Mouse (Mus musculus): Measurements from ENCODE around the gene Hs2st1. TPM values are rescaled to one million over a fixed set of nuclear protein-coding genes. Genes with fewer than 3 reads are reported as not detected.
"Not testable (repeated sequence)": the region's sequence is repeated elsewhere in the genome, so short reads cannot be mapped to it uniquely, and the experiment has no call there.

Hs2st1 gene
- polyA plus RNA-seq, 1 experiment from 2014 or later = 10.2 TPM

DNA sequence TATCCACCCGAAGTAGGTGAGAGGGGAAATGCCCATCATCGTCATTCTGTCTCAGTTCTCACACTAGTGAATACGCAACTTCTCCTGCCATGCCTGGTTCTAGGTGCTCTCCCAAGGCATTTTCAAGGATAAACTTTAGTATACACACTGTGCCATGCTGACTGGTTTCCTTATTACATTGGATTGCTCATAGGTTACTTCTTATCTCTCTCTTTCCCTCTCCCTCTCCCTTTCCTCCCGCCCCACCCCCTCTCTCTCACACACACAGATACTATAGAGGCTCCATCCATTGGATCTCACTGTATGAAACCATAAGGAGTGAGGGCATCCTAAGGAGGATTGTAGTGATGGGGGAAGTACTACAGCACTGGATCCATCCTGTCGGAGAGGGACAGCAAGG, 38.1 kb upstream of the Hs2st1 start:
- Histone ChIP-seq H3K27ac (ENCODE audit: low read length) (no peak overlapping the region), H3K9ac (replicated peaks; ENCODE audit: low read length) (no peak overlapping the region), H3K4me2 (replicated peaks; ENCODE audit: low read depth, low read length) (no peak overlapping the region), H3K4me1 (ENCODE audit: insufficient read depth, low read length) (peaks cover 18% of the 10 kb centered on the region), H3K27me3 (ENCODE audit: insufficient read depth, low read length) (no peaks in the 10 kb centered on the region), H3K4me3 (ENCODE audit: low read length) (no peak overlapping the region), H3K9me3 (ENCODE audit: low read length) (peaks cover 5% of the 10 kb centered on the region), H3K36me3 (ENCODE audit: insufficient read depth, low read length) (no peaks in the 10 kb centered on the region)
- no peak for ATAC-seq (ENCODE audit: low FRiP score, low TSS enrichment)
- WGBS = 92% methylated on average over 5 of the region's 5 CpGs

DNA sequence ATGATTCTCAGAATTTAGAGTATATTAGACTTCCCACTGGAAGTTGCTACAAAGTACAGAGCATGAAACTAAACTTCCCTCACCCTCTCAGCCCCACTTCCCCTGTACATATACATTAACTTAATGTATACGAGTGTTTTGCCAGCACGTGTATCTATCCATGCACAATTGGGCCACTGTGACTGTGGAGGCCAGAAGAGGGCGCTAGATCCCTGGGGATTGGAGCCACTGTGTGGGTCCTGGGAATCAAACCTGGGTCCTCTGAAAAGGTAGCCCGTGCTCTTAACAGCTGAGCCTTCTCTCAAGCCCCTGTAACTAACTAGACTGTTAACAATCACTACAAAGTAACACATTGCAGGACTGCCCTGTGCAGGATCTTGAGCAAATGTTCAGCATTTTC, 36.5 kb upstream of the Hs2st1 start:
- H3K27ac ChIP-seq (ENCODE audit: low read length) = no peak overlapping the region
- no peak overlapping the region for H3K4me2 ChIP-seq (replicated peaks; ENCODE audit: low read depth, low read length)
- H3K9me3 ChIP-seq (ENCODE audit: low read length) = peaks cover 5% of the 10 kb centered on the region
- H3K4me1 ChIP-seq (ENCODE audit: insufficient read depth, low read length) = peaks cover 10% of the 10 kb centered on the region; the same call in 1 of the 2 replicates
- WGBS = 76% methylated on average over 4 of the region's 4 CpGs
- H3K4me3 ChIP-seq (ENCODE audit: low read length) = no peak overlapping the region
- no peak overlapping the region for H3K9ac ChIP-seq (replicated peaks; ENCODE audit: low read length)
- no peaks in the 10 kb centered on the region for H3K27me3 ChIP-seq (ENCODE audit: insufficient read depth, low read length)
- ATAC-seq (ENCODE audit: low FRiP score, low TSS enrichment) = no peak
- H3K36me3 ChIP-seq (ENCODE audit: insufficient read depth, low read length) = 0 out of 2 replicates have a peak, but pooled peaks cover under 1% of the 10 kb centered on the region

DNA sequence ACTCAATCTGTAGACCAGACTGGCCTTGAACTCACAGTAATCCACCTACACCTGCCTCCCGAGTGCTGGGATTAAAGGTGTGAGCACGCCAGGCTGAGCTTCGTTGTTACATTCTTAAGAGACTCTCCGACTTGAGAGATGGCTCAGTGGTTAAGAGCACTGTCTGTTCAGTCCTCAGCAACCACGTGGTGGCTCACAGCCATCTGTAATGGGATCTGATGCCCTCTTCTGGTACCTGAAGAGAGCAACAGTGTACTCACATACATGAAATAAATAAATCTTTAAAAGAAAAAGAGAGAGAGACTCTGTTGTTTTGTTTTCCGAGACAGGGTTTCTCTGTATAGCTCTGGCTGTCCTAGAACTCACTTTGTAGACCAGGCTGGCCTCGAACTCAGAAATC, 35.8 kb upstream of the Hs2st1 start:
- H3K36me3 ChIP-seq (ENCODE audit: insufficient read depth, low read length); ATAC-seq (ENCODE audit: low FRiP score, low TSS enrichment); H3K9ac ChIP-seq (replicated peaks; ENCODE audit: low read length); H3K9me3 ChIP-seq (ENCODE audit: low read length); H3K4me1 ChIP-seq (ENCODE audit: insufficient read depth, low read length); H3K4me2 ChIP-seq (replicated peaks; ENCODE audit: low read depth, low read length); H3K4me3 ChIP-seq (ENCODE audit: low read length); H3K27ac ChIP-seq (ENCODE audit: low read length); H3K27me3 ChIP-seq (ENCODE audit: insufficient read depth, low read length): not testable (repeated sequence)
- WGBS = 72% methylated on average over 7 of the region's 7 CpGs

DNA sequence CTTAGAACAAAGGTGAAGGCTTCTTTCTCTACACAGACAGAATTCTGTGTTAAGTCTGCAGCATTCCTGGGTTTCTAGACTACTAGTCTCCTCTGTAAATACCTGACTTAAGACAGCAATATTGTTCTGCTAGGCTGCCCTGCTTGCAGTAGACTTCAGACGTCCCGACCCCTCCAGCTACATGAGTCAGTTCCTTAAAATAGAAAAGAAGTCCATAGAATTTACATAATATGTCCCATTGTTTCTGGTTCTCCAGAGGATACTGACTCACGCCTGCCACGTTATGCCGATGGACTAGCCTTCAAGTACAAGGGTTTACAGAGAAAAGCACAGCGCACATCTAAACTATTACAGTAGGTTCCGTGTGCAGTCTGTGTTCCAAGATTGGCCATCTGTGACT, 34.2 kb upstream of the Hs2st1 start:
- peaks cover 1% of the 10 kb centered on the region for H3K9me3 ChIP-seq (ENCODE audit: low read length)
- H3K4me3 ChIP-seq (ENCODE audit: low read length) = no peak overlapping the region
- 77% methylated on average over 7 of the region's 7 CpGs for WGBS
- no peak overlapping the region for H3K9ac ChIP-seq (replicated peaks; ENCODE audit: low read length)
- H3K27ac ChIP-seq (ENCODE audit: low read length) = no peak overlapping the region
- H3K4me2 ChIP-seq (replicated peaks; ENCODE audit: low read depth, low read length) = no peak overlapping the region
- H3K27me3 ChIP-seq (ENCODE audit: insufficient read depth, low read length) = no peaks in the 10 kb centered on the region
- ATAC-seq (ENCODE audit: low FRiP score, low TSS enrichment) = no peak
- peaks cover 4% of the 10 kb centered on the region; the same call in 1 of the 2 replicates for H3K4me1 ChIP-seq (ENCODE audit: insufficient read depth, low read length)
- 0 out of 2 replicates have a peak, but pooled peaks cover 8% of the 10 kb centered on the region for H3K36me3 ChIP-seq (ENCODE audit: insufficient read depth, low read length)

DNA sequence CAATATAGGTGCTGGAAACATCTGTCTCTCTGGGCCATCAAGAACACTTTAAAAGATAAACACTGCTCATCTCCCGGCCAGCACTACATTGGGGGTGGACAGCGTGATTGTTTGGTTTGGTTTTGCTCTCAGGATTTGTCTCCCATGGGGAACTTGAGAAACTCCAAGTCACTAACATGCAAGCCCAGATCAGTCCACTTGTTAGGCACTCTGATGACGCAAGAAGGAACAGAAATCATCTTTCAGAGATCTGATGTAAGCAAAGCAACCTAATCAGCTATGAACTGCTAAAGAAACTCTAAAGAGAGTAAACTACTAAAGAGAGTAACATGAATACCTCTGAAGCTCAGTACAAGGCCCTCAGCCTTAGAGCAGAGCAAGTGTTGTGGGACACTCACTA, 33.6 kb upstream of the Hs2st1 start:
- WGBS = 77% methylated on average over 3 of the region's 3 CpGs
- Histone ChIP-seq H3K4me1 (ENCODE audit: insufficient read depth, low read length) (peaks cover 4% of the 10 kb centered on the region; the same call in 1 of the 2 replicates), H3K9me3 (ENCODE audit: low read length) (no peaks in the 10 kb centered on the region), H3K9ac (replicated peaks; ENCODE audit: low read length) (no peak overlapping the region), H3K27ac (ENCODE audit: low read length) (no peak overlapping the region), H3K4me3 (ENCODE audit: low read length) (no peak overlapping the region), H3K27me3 (ENCODE audit: insufficient read depth, low read length) (no peaks in the 10 kb centered on the region), H3K36me3 (ENCODE audit: insufficient read depth, low read length) (0 out of 2 replicates have a peak, but pooled peaks cover 8% of the 10 kb centered on the region), H3K4me2 (replicated peaks; ENCODE audit: low read depth, low read length) (no peak overlapping the region)
- no peak for ATAC-seq (ENCODE audit: low FRiP score, low TSS enrichment)

DNA sequence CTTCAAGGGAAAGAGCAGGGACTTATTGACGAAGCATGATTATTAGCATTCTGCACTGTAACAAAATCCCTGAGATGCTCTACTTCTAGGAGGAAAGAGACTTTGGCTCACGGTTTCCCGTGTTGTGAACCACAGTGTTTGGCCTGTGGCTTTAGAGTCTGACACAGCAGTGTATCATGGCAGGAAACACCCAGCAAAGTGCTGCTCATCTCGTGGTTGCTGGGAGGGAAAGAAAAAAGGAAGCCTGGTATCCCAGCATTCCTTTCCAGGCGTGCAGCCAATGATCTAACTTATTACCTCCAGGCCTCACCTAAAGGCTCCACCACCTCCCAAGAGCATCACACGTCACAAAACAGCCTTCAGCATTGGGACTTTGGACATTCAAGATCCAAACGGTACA, 32.8 kb upstream of the Hs2st1 start:
- H3K9ac ChIP-seq (replicated peaks; ENCODE audit: low read length) = no peak overlapping the region
- 0 out of 2 replicates have a peak, but pooled peaks have one; percentile 12 for ATAC-seq (ENCODE audit: low FRiP score, low TSS enrichment)
- no peak overlapping the region for H3K27ac ChIP-seq (ENCODE audit: low read length)
- no peak overlapping the region for H3K4me2 ChIP-seq (replicated peaks; ENCODE audit: low read depth, low read length)
- H3K4me1 ChIP-seq (ENCODE audit: insufficient read depth, low read length) = peaks cover 4% of the 10 kb centered on the region; the same call in 1 of the 2 replicates
- H3K9me3 ChIP-seq (ENCODE audit: low read length) = no peaks in the 10 kb centered on the region
- H3K36me3 ChIP-seq (ENCODE audit: insufficient read depth, low read length) = peaks cover 14% of the 10 kb centered on the region; the same call in 1 of the 2 replicates
- no peak overlapping the region for H3K4me3 ChIP-seq (ENCODE audit: low read length)
- no peaks in the 10 kb centered on the region for H3K27me3 ChIP-seq (ENCODE audit: insufficient read depth, low read length)
- WGBS = 62% methylated on average over 7 of the region's 7 CpGs

DNA sequence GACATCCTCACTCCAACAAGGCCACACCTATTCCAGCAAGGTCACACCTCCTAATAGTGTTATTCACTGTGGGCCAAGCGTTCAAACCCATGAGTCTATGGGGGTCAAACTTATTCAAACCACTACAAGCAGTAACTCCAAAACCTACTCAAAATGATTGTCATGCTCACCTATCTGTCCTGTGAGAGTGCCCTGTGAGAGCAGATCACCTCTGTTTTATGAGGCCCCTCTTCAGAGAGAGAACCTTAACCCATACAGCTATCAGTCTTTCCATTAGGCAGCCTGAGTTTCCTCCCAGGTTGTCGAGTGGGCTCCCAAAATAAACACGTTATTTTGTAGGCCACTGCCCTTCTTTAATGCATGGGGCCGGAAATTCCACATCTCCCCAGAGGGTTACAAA, 32.4 kb upstream of the Hs2st1 start:
- peak; percentile 23; the same call in 1 of the 2 replicates for ATAC-seq (ENCODE audit: low FRiP score, low TSS enrichment)
- WGBS = 35% methylated on average over 4 of the region's 4 CpGs
- no peak overlapping the region for H3K4me2 ChIP-seq (replicated peaks; ENCODE audit: low read depth, low read length)

DNA sequence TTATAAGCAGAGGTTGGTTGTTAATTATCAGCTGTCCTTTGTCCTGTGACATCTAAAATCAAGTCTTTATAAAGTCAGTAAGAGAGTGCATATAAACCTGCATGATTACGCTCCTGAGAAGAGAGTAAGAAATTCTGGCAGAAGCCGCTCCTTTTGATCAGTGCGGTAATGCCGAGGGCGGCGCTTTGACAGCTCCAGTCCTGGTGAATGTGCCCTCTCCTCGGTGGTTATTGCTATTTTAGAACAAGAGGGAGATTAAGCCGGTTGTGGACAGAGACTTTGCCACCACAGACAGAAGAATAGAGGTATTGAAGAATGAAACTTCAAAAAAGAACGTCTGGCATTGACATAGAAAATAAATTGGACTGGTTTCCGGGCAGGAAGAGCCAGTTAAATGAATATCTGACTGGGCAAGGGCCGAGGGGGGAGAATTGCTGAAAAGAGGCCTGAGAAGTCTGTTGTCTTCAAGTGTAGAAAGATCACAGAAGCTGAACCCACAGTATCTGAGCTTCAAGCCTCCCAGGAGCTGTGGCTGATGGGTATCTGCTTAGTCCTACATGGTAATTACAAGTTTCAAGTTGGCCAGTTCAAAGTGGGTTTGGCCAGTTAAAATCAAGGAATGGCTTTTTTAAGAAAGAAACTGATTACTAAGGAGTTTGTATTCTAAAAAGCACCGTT, 27.9 kb upstream of the Hs2st1 start:
- H3K27ac ChIP-seq (ENCODE audit: low read length) = no peak overlapping the region
- no peak overlapping the region for H3K9ac ChIP-seq (replicated peaks; ENCODE audit: low read length)
- no peak for ATAC-seq (ENCODE audit: low FRiP score, low TSS enrichment)
- no peak overlapping the region for H3K4me2 ChIP-seq (replicated peaks; ENCODE audit: low read depth, low read length)
- no peaks in the 10 kb centered on the region for H3K27me3 ChIP-seq (ENCODE audit: insufficient read depth, low read length)
- WGBS = 88% methylated on average over 12 of the region's 12 CpGs
- H3K4me3 ChIP-seq (ENCODE audit: low read length) = no peak overlapping the region
- peaks cover 4% of the 10 kb centered on the region; the same call in 1 of the 2 replicates for H3K4me1 ChIP-seq (ENCODE audit: insufficient read depth, low read length)
- peaks cover 31% of the 10 kb centered on the region for H3K36me3 ChIP-seq (ENCODE audit: insufficient read depth, low read length)
- H3K9me3 ChIP-seq (ENCODE audit: low read length) = no peaks in the 10 kb centered on the region

More for the DNA sequence above, 32.4 kb upstream of the Hs2st1 start:
- H3K9ac ChIP-seq (replicated peaks; ENCODE audit: low read length) = no peak overlapping the region
- no peaks in the 10 kb centered on the region for H3K9me3 ChIP-seq (ENCODE audit: low read length)
- peaks cover 4% of the 10 kb centered on the region; the same call in 1 of the 2 replicates for H3K4me1 ChIP-seq (ENCODE audit: insufficient read depth, low read length)
- H3K27me3 ChIP-seq (ENCODE audit: insufficient read depth, low read length) = no peaks in the 10 kb centered on the region
- peaks cover 15% of the 10 kb centered on the region; the same call in 1 of the 2 replicates for H3K36me3 ChIP-seq (ENCODE audit: insufficient read depth, low read length)
- no peak overlapping the region for H3K4me3 ChIP-seq (ENCODE audit: low read length)
- H3K27ac ChIP-seq (ENCODE audit: low read length) = no peak overlapping the region

DNA sequence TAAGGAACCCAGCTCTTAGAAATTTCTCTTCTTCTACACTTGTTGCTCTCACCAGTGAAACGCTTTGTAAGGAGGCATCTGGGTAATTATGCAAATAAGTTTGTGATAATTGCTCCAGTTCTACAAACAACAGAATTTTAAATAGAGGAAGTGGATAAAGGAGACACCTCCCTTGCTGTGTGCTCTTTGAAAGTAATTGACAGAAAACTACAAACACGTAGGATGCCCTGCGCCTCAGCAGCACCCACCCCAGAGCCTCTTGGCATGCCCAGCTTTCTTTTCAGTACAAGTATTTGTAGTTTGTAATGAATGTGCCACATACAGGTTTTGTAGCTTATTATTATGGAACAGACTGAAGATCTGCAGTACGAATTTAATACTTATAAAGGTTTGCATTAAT, 27.1 kb upstream of the Hs2st1 start:
- H3K36me3 ChIP-seq (ENCODE audit: insufficient read depth, low read length) = peaks cover 32% of the 10 kb centered on the region
- no peak overlapping the region for H3K27ac ChIP-seq (ENCODE audit: low read length)
- H3K27me3 ChIP-seq (ENCODE audit: insufficient read depth, low read length) = no peaks in the 10 kb centered on the region
- H3K4me3 ChIP-seq (ENCODE audit: low read length) = no peak overlapping the region
- WGBS = 87% methylated on average over 4 of the region's 4 CpGs
- ATAC-seq (ENCODE audit: low FRiP score, low TSS enrichment) = no peak
- H3K4me1 ChIP-seq (ENCODE audit: insufficient read depth, low read length) = no peaks in the 10 kb centered on the region
- H3K9ac ChIP-seq (replicated peaks; ENCODE audit: low read length) = no peak overlapping the region
- H3K9me3 ChIP-seq (ENCODE audit: low read length) = no peaks in the 10 kb centered on the region
- no peak overlapping the region for H3K4me2 ChIP-seq (replicated peaks; ENCODE audit: low read depth, low read length)

DNA sequence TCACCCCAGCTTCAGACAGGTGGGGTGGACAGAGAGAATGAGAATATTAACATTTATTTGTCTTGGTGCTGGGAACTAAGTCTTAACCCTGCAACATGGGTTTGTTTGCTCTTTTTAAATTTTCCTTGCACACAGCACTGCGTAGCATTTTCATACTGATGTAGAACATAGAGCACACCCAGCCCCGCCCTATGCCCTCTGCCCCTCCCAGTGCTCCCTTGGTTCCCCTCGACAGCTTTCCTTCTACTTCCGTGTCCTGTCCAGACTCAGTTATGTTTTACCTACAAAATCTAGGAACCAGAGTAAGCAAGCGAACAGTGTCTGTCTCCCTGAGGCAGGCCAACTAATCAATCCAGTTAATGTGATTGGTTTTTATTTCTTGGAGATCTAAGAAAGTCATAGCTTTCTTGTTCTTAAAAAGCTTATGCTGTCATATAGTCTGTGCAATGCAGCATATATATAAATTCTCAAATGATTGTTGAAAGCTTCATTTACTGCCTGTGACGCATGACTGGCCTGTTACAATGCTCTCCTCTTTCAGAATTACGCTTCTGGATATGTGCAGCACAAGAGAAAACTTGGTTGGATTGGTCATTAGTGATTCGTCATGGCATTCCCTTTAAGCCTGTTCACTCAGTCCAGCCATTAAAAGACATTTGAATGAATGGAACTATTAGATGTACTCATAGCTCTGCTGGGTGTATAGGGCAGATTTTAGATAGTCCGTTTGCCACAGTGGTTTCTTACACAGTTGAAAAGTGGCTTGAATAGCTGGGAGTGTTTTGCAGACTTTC, 23.2 kb upstream of the Hs2st1 start:
- WGBS = 72% methylated on average over 9 of the region's 9 CpGs

More for the DNA sequence above, 23.2 kb upstream of the Hs2st1 start:
- no peaks in the 10 kb centered on the region for H3K9me3 ChIP-seq (ENCODE audit: low read length)
- no peak overlapping the region for H3K4me3 ChIP-seq (ENCODE audit: low read length)
- no peak for ATAC-seq (ENCODE audit: low FRiP score, low TSS enrichment)
- H3K36me3 ChIP-seq (ENCODE audit: insufficient read depth, low read length) = peaks cover 45% of the 10 kb centered on the region
- no peaks in the 10 kb centered on the region for H3K4me1 ChIP-seq (ENCODE audit: insufficient read depth, low read length)
- no peaks in the 10 kb centered on the region for H3K27me3 ChIP-seq (ENCODE audit: insufficient read depth, low read length)
- no peak overlapping the region for H3K9ac ChIP-seq (replicated peaks; ENCODE audit: low read length)
- H3K4me2 ChIP-seq (replicated peaks; ENCODE audit: low read depth, low read length) = no peak overlapping the region
- H3K27ac ChIP-seq (ENCODE audit: low read length) = no peak overlapping the region
